Mouse (Mus musculus): ENCODE measurements around the gene Orm1. TPM values are rescaled to one million over a fixed set of nuclear protein-coding genes. Genes with fewer than 3 reads are reported as not detected.

Gene Orm1
- polyA plus RNA-seq, 2 experiments, result not detected

- Histone ChIP-seq H3K36me3 (replicated peaks; ENCODE audit: control insufficient read depth, insufficient read depth, low read depth) (no peaks in the 10 kb centered on the region), H3K27me3 (ENCODE audit: control insufficient read depth, insufficient read depth, low read length) (no peaks in the 10 kb centered on the region), H3K27ac (no peak overlapping the region), H3K4me1 (replicated peaks; ENCODE audit: control insufficient read depth in 2 of 2, insufficient read depth in 2 of 2, low read length in 1 of 2) (no peaks in the 10 kb centered on the region), H3K9me3 (ENCODE audit: control insufficient read depth, low read length) (no peaks in the 10 kb centered on the region), H3K9ac (replicated peaks) (no peak overlapping the region), H3K4me2 (ENCODE audit: low read depth) (no peak overlapping the region), H3K4me3 (ENCODE audit: insufficient read depth in 1 of 2, low read depth in 2 of 2, low read length in 2 of 2) (no peak overlapping the region)
- ATAC-seq (ENCODE audit: insufficient read depth) (no peak), DNase-seq (ENCODE audit: low read depth in 3 of 3, low spot score in 3 of 3) (no peak)
- 57% methylated on average over 4 of the region's 4 CpGs for WGBS (ENCODE audit: insufficient replicate concordance)
- TF ChIP-seq CTCF (IDR thresholded peaks at IDR 0.05; ENCODE audit: low read depth) (no peak), EP300 (IDR thresholded peaks at IDR 0.05; ENCODE audit: low read depth) (no peak)
Observed at GRCm38 (mm10) chr4:63302641-63303040, 41.7 kb upstream of the Orm1 start.

GRCm38 (mm10) chr4:63307175-63308062, 36.9 kb upstream of the Orm1 start:
- Histone ChIP-seq H3K27ac (no peak overlapping the region), H3K9me3 (ENCODE audit: control insufficient read depth, low read length) (no peaks in the 10 kb centered on the region), H3K4me3 (ENCODE audit: insufficient read depth in 1 of 2, low read depth in 2 of 2, low read length in 2 of 2) (no peak overlapping the region), H3K36me3 (replicated peaks; ENCODE audit: control insufficient read depth, insufficient read depth, low read depth) (no peaks in the 10 kb centered on the region), H3K4me2 (ENCODE audit: low read depth) (no peak overlapping the region), H3K4me1 (replicated peaks; ENCODE audit: control insufficient read depth in 2 of 2, insufficient read depth in 2 of 2, low read length in 1 of 2) (no peaks in the 10 kb centered on the region), H3K27me3 (ENCODE audit: control insufficient read depth, insufficient read depth, low read length) (no peaks in the 10 kb centered on the region), H3K9ac (replicated peaks) (no peak overlapping the region)
- peak; percentile 47; the same call in 1 of the 2 replicates for ATAC-seq (ENCODE audit: insufficient read depth)
- DNase-seq (ENCODE audit: low read depth in 3 of 3, low spot score in 3 of 3), result peak; percentile 30 to 43 (median 36)
- TF ChIP-seq EP300 (IDR thresholded peaks at IDR 0.05; ENCODE audit: low read depth), result no peak
- peak; percentile 87 for TF ChIP-seq CTCF (IDR thresholded peaks at IDR 0.05; ENCODE audit: low read depth)
- 23% methylated on average over 21 of the region's 21 CpGs for WGBS (ENCODE audit: insufficient replicate concordance)

GRCm38 (mm10) chr4:63308316-63308715, 36.0 kb upstream of the Orm1 start:
- WGBS (ENCODE audit: insufficient replicate concordance), result 44% methylated on average over 3 of the region's 3 CpGs
- no peak for ATAC-seq (ENCODE audit: insufficient read depth)

GRCm38 (mm10) chr4:63310247-63310855, 34.0 kb upstream of the Orm1 start:
- H3K9ac ChIP-seq (replicated peaks), result no peak overlapping the region
- no peak overlapping the region for H3K4me2 ChIP-seq (ENCODE audit: low read depth)
- no peaks in the 10 kb centered on the region for H3K36me3 ChIP-seq (replicated peaks; ENCODE audit: control insufficient read depth, insufficient read depth, low read depth)
- 42% methylated on average over 10 of the region's 10 CpGs for WGBS (ENCODE audit: insufficient replicate concordance)
- no peaks in the 10 kb centered on the region for H3K4me1 ChIP-seq (replicated peaks; ENCODE audit: control insufficient read depth in 2 of 2, insufficient read depth in 2 of 2, low read length in 1 of 2)
- ATAC-seq (ENCODE audit: insufficient read depth) (no peak), DNase-seq (ENCODE audit: low read depth in 3 of 3, low spot score in 3 of 3) (no peak)
- H3K27ac ChIP-seq, result no peak overlapping the region
- TF ChIP-seq CTCF (IDR thresholded peaks at IDR 0.05; ENCODE audit: low read depth), result no peak
- TF ChIP-seq EP300 (IDR thresholded peaks at IDR 0.05; ENCODE audit: low read depth), result no peak
- H3K27me3 ChIP-seq (ENCODE audit: control insufficient read depth, insufficient read depth, low read length), result no peaks in the 10 kb centered on the region
- H3K9me3 ChIP-seq (ENCODE audit: control insufficient read depth, low read length), result no peaks in the 10 kb centered on the region
- H3K4me3 ChIP-seq (ENCODE audit: insufficient read depth in 1 of 2, low read depth in 2 of 2, low read length in 2 of 2), result no peak overlapping the region

More at GRCm38 (mm10) chr4:63308316-63308715, 36.0 kb upstream of the Orm1 start:
- no peak overlapping the region for H3K27ac ChIP-seq
- no peak overlapping the region for H3K4me3 ChIP-seq (ENCODE audit: insufficient read depth in 1 of 2, low read depth in 2 of 2, low read length in 2 of 2)
- H3K4me1 ChIP-seq (replicated peaks; ENCODE audit: control insufficient read depth in 2 of 2, insufficient read depth in 2 of 2, low read length in 1 of 2), result no peaks in the 10 kb centered on the region
- H3K36me3 ChIP-seq (replicated peaks; ENCODE audit: control insufficient read depth, insufficient read depth, low read depth), result no peaks in the 10 kb centered on the region
- H3K4me2 ChIP-seq (ENCODE audit: low read depth), result no peak overlapping the region
- DNase-seq (ENCODE audit: low read depth in 3 of 3, low spot score in 3 of 3), result no peak
- H3K27me3 ChIP-seq (ENCODE audit: control insufficient read depth, insufficient read depth, low read length), result no peaks in the 10 kb centered on the region
- H3K9ac ChIP-seq (replicated peaks), result no peak overlapping the region
- no peaks in the 10 kb centered on the region for H3K9me3 ChIP-seq (ENCODE audit: control insufficient read depth, low read length)
- no peak for TF ChIP-seq EP300 (IDR thresholded peaks at IDR 0.05; ENCODE audit: low read depth)
- no peak for TF ChIP-seq CTCF (IDR thresholded peaks at IDR 0.05; ENCODE audit: low read depth)

GRCm38 (mm10) chr4:63311426-63311825, 32.9 kb upstream of the Orm1 start:
- DNase-seq (ENCODE audit: low read depth in 3 of 3, low spot score in 3 of 3) (no peak), ATAC-seq (ENCODE audit: insufficient read depth) (no peak)
- H3K4me1 ChIP-seq (replicated peaks; ENCODE audit: control insufficient read depth in 2 of 2, insufficient read depth in 2 of 2, low read length in 1 of 2), result no peaks in the 10 kb centered on the region
- H3K4me2 ChIP-seq (ENCODE audit: low read depth), result no peak overlapping the region
- no peaks in the 10 kb centered on the region for H3K36me3 ChIP-seq (replicated peaks; ENCODE audit: control insufficient read depth, insufficient read depth, low read depth)
- 78% methylated on average over 7 of the region's 7 CpGs for WGBS (ENCODE audit: insufficient replicate concordance)
- H3K9ac ChIP-seq (replicated peaks), result no peak overlapping the region
- H3K9me3 ChIP-seq (ENCODE audit: control insufficient read depth, low read length), result no peaks in the 10 kb centered on the region
- no peak overlapping the region for H3K27ac ChIP-seq
- no peaks in the 10 kb centered on the region for H3K27me3 ChIP-seq (ENCODE audit: control insufficient read depth, insufficient read depth, low read length)
- H3K4me3 ChIP-seq (ENCODE audit: insufficient read depth in 1 of 2, low read depth in 2 of 2, low read length in 2 of 2), result no peak overlapping the region
- TF ChIP-seq EP300 (IDR thresholded peaks at IDR 0.05; ENCODE audit: low read depth) (no peak), CTCF (IDR thresholded peaks at IDR 0.05; ENCODE audit: low read depth) (no peak)
